Comparison of ENCODE assay signal across 16 mouse cellular contexts in genomic region chr5:144370986-144371385, GRCm38 (mm10). TPM values are rescaled to one million over a fixed set of nuclear protein-coding genes. Genes with fewer than 3 reads are reported as not detected.
DNase-seq lines count a peak whose midpoint lies in the region; ATAC-seq and TF ChIP-seq lines count a peak whose summit lies in the region.
"Had no signal": no experiment of that assay in that cellular context is flagged by ENCODE, and none has a peak within 500 bp of the region (broad histone marks: within the 10 kb centered on the region; RNA-seq: fewer than 3 reads in every experiment).

No protein-coding gene starts in this region.

- peak; percentile 56; the same call in 1 of the 2 replicates for ATAC-seq in embryonic facial prominence, embryonic 15.5 days (ENCODE audit: insufficient number of reproducible peaks, low FRiP score, low TSS enrichment, low read depth)
- ATAC-seq in liver, embryonic 14.5 days (ENCODE audit: insufficient read depth), result peak; percentile 64
- no peak for ATAC-seq in frontal cortex, adult (ENCODE audit: low TSS enrichment)
- ATAC-seq: forebrain, embryonic 15.5 days had no signal

- no peak overlapping the region for H3K27ac ChIP-seq in embryonic facial prominence, embryonic 15.5 days (replicated peaks)
- H3K27ac ChIP-seq in liver, embryonic 14.5 days, result no peak overlapping the region
- H3K27ac ChIP-seq: embryonic facial prominence, embryonic 13.5 days; forebrain, embryonic 15.5 days; heart, adult 2 months; limb, embryonic 15.5 days had no signal

- no peak for TF ChIP-seq CTCF in liver, embryonic 14.5 days (IDR thresholded peaks at IDR 0.05; ENCODE audit: low read depth)

- H3K27me3 ChIP-seq in embryonic facial prominence, embryonic 15.5 days, result no peaks in the 10 kb centered on the region
- H3K27me3 ChIP-seq in liver, embryonic 14.5 days (ENCODE audit: control insufficient read depth, insufficient read depth, low read length), result no peaks in the 10 kb centered on the region
- H3K27me3 ChIP-seq: embryonic facial prominence, embryonic 13.5 days; forebrain, embryonic 15.5 days; limb, embryonic 15.5 days had no signal

- H3K4me1 ChIP-seq in embryonic facial prominence, embryonic 15.5 days, result no peaks in the 10 kb centered on the region
- no peaks in the 10 kb centered on the region; a peak in 1 of 4 replicates for H3K4me1 ChIP-seq in liver, embryonic 14.5 days (replicated peaks; ENCODE audit: control insufficient read depth in 2 of 2, insufficient read depth in 2 of 2, low read length in 1 of 2)
- H3K4me1 ChIP-seq: embryonic facial prominence, embryonic 13.5 days; forebrain, embryonic 15.5 days; limb, embryonic 15.5 days had no signal

- no peaks in the 10 kb centered on the region for H3K36me3 ChIP-seq in embryonic facial prominence, embryonic 15.5 days
- no peaks in the 10 kb centered on the region for H3K36me3 ChIP-seq in liver, embryonic 14.5 days (replicated peaks; ENCODE audit: control insufficient read depth, insufficient read depth, low read depth)
- H3K36me3 ChIP-seq: embryonic facial prominence, embryonic 13.5 days; forebrain, embryonic 15.5 days; limb, embryonic 15.5 days had no signal

- H3K9ac ChIP-seq in embryonic facial prominence, embryonic 15.5 days, result no peak overlapping the region
- H3K9ac ChIP-seq in liver, embryonic 14.5 days (replicated peaks), result no peak overlapping the region
- H3K9ac ChIP-seq: embryonic facial prominence, embryonic 13.5 days; forebrain, embryonic 15.5 days; limb, embryonic 15.5 days had no signal

- TF ChIP-seq EP300 in liver, embryonic 14.5 days (IDR thresholded peaks at IDR 0.05; ENCODE audit: low read depth), result no peak

- peak; percentile 54 for DNase-seq in adrenal gland, adult 2 months
- DNase-seq in adrenal gland, postnatal 4 days (ENCODE audit: low spot score in 2 of 2), result no peak
- DNase-seq in NIH3T3 (ENCODE audit: low read depth), result peak; percentile 22
- DNase-seq in liver, embryonic 14.5 days (ENCODE audit: low read depth in 3 of 3, low spot score in 3 of 3), result peak in 2 of 3 experiments; percentile 14 to 17
- DNase-seq in lung, postnatal 25 days (ENCODE audit: low spot score), result no peak
- no peak for DNase-seq in gastrocnemius, postnatal 36 days
- DNase-seq: heart, adult 2 months; kidney, adult 8-10 months; thymus, adult 18-20 months had no signal

- WGBS in embryonic facial prominence, embryonic 15.5 days, result 12% methylated on average over 6 of the region's 6 CpGs
- 11% methylated on average over 6 of the region's 6 CpGs for WGBS in liver, embryonic 14.5 days (ENCODE audit: insufficient replicate concordance)

- intact Hi-C loops in gastrocnemius, postnatal 36 days (cut with DNase I), result no loop called here

- H3K4me2 ChIP-seq in embryonic facial prominence, embryonic 15.5 days (replicated peaks), result no peak overlapping the region
- no peak overlapping the region for H3K4me2 ChIP-seq in liver, embryonic 14.5 days (ENCODE audit: low read depth)
- H3K4me2 ChIP-seq: embryonic facial prominence, embryonic 13.5 days; forebrain, embryonic 15.5 days; limb, embryonic 15.5 days had no signal

- H3K9me3 ChIP-seq in embryonic facial prominence, embryonic 15.5 days (replicated peaks), result no peaks in the 10 kb centered on the region
- no peaks in the 10 kb centered on the region for H3K9me3 ChIP-seq in liver, embryonic 14.5 days (ENCODE audit: control insufficient read depth, low read length)
- H3K9me3 ChIP-seq: embryonic facial prominence, embryonic 13.5 days; forebrain, embryonic 15.5 days; limb, embryonic 15.5 days had no signal

- no peak overlapping the region for H3K4me3 ChIP-seq in embryonic facial prominence, embryonic 15.5 days (replicated peaks)
- no peak overlapping the region for H3K4me3 ChIP-seq in liver, embryonic 14.5 days (ENCODE audit: insufficient read depth in 1 of 2, low read depth in 2 of 2, low read length in 2 of 2)
- H3K4me3 ChIP-seq: embryonic facial prominence, embryonic 13.5 days; forebrain, embryonic 15.5 days; heart, adult 2 months; limb, embryonic 15.5 days had no signal

RNA-seq across cellular contexts. Expression of gene Baiap2l1, which starts 13.1 kb away (rescaled TPM):
- 1 to 10 TPM; 8.5 to 8.6 TPM for total RNA-seq in adrenal gland, adult 2 months (2021)
- polyA plus RNA-seq in adrenal gland, adult 2 months (2012; rRNA removed), result 5.6 and 6.9 TPM in 2 replicates
- total RNA-seq in adrenal gland, postnatal 4 days (2021), result 1 to 10 TPM; 6.3 to 8.0 TPM
- 11.3 and 11.7 TPM in 2 replicates for polyA plus RNA-seq in embryonic facial prominence, embryonic 15.5 days (2015; fragmentation: Nextera tagmentation; extraction: Ambion mirVana)
- 1.8 and 2.4 TPM in 2 replicates for polyA plus RNA-seq in liver, embryonic 14.5 days (2012; rRNA removed)
- 3.5 and 3.8 TPM in 2 replicates for polyA plus RNA-seq in liver, embryonic 14.5 days (2014; fragmentation: Nextera tagmentation; extraction: Ambion mirVana)
- total RNA-seq in gastrocnemius, postnatal 36 days (2021), result under 1 TPM; 0.51 to 0.52 TPM
- total RNA-seq: hematopoietic stem cell, adult 5-6 weeks; megakaryocyte progenitor cell, adult 5-6 weeks had no signal

Comparison
In these comparisons a context has a peak if more than half of its experiments do, and no peak if none do; other contexts are left out.
1. DNase-seq: peak in adrenal gland, adult 2 months (single experiment), NIH3T3 (single experiment) and liver, embryonic 14.5 days (2 of 3); none in adrenal gland, postnatal 4 days (0 of 2), lung, postnatal 25 days (single experiment) and gastrocnemius, postnatal 36 days (0 of 2).
2. RNA of gene Baiap2l1, which starts 13.1 kb away (total RNA-seq): 8.5 to 8.6 TPM in adrenal gland, adult 2 months and 6.3 to 8.0 TPM in adrenal gland, postnatal 4 days; 0.51 to 0.52 TPM in gastrocnemius, postnatal 36 days; every median in the first group is over 4 times any median in the second.